8 mouse cellular contexts compared by ENCODE assay signal in the genomic region with DNA sequence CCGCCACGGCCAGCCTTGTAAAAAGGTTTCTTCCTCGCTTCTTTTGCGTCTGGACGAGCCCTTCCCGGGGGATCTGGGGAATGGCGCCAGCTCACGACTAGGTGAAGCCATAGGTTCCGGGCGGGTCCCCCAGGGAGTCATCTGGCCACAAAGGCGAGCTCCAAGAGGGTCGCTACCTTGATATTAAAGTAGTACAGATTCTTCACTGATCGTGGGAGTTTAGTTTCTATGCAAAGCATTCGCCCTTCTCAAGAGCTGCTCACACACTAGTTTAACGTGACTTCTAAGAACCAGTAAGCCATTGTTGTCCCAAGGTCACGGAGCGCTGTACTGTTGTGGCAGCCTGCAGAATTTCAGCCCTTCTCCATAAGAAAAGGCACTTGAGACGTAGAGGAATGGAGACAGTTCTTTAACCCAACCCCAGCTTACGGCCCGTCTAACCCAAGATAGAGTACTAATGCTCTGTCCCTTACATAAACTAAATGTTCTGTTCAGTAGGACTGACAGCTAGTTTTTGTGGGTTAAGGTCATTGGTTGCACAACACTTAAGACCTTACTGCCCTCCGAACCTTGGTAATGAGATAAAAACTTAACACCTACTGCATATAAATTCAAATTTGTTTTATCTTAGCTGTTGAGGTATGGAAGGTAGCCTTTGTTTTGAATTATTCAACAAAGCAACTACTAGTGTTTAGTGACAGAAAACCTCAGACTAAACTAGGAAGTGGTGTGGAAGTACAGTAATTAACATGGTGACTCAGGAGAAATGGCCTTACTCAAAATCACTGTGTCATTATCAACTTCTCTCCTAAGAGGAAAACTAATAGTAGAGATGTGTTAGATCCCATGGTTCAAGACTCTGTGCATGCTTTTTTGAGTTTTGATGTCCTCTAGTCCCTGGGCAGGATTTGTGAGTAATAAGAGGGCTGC. TPM values are rescaled to one million over a fixed set of nuclear protein-coding genes. Genes with fewer than 3 reads are reported as not detected.
DNase-seq lines count a peak whose midpoint lies in the region; ATAC-seq lines count a peak whose summit lies in the region.

No protein-coding gene starts in this region.

- intact Hi-C loops in left cerebral cortex, postnatal 25 days (cut with DNase I): loop anchor here (1.0 kb wide), 1 partner anchor 39 kb away; the partner anchor contains the start of gene Kras

- peaks cover 40% of the 10 kb centered on the region for H3K4me1 ChIP-seq in megakaryocyte, embryonic 14.5 days

- peak; percentile 4 for DNase-seq in embryo, embryonic 9.5 days (ENCODE audit: extremely low spot score)
- DNase-seq in embryo, embryonic 10.5 days (ENCODE audit: low spot score): no peak
- DNase-seq in 3T3-L1 (ENCODE audit: low read depth, low spot score): peak; percentile 66
- DNase-seq in adrenal gland, postnatal 36 days: peak; percentile 24 to 25
- no peak for DNase-seq in left cerebral cortex, postnatal 25 days (ENCODE audit: low spot score in 2 of 2)
- DNase-seq in urinary bladder, postnatal 10 days (ENCODE audit: low spot score): no peak

- H3K36me3 ChIP-seq in megakaryocyte, embryonic 14.5 days (replicated peaks; ENCODE audit: low read length): peaks cover 42% of the 10 kb centered on the region

- H3K9me3 ChIP-seq in megakaryocyte, embryonic 14.5 days: no peaks in the 10 kb centered on the region

- peak overlapping the region; percentile 95 for H3K4me3 ChIP-seq in megakaryocyte, embryonic 14.5 days (replicated peaks)

- peak; percentile 14 to 25; a peak in 2 of 4 replicates for ATAC-seq in hematopoietic stem cell, adult 5-6 weeks (replicated peaks in 1 of 2; ENCODE audit: insufficient read depth in 1 of 2, low FRiP score in 2 of 2, low TSS enrichment in 1 of 2, low read depth in 1 of 2, poor library complexity in 2 of 2, severe bottlenecking in 2 of 2)

- no peaks in the 10 kb centered on the region for H3K27me3 ChIP-seq in megakaryocyte, embryonic 14.5 days (replicated peaks)

RNA-seq across cellular contexts. Expression of gene Etfrf1, which starts 0.7 kb away (rescaled TPM):
- total RNA-seq in adrenal gland, postnatal 36 days (2021): 100 to 1,000 TPM in 1 of 2 experiments, 10 to 100 TPM in 1; 87.3 to 144 TPM
- 24.9 and 30.4 TPM in 2 replicates for total RNA-seq in hematopoietic stem cell, adult 5-6 weeks (2017)
- polyA plus RNA-seq in megakaryocyte, embryonic 14.5 days (2012; ENCODE audit: insufficient read depth, low replicate concordance): not detected in 2 replicates
- total RNA-seq in left cerebral cortex, postnatal 25 days (2021): 10 to 100 TPM; 20.6 to 21.7 TPM

RNA-seq across cellular contexts. Expression of gene Casc1, which starts 0.8 kb away (rescaled TPM):
- under 1 TPM; 0.33 to 0.63 TPM for total RNA-seq in adrenal gland, postnatal 36 days (2021)
- 0.69 and 3.4 TPM in 2 replicates for total RNA-seq in hematopoietic stem cell, adult 5-6 weeks (2017)
- 0.22 and 0.50 TPM in 2 replicates for polyA plus RNA-seq in megakaryocyte, embryonic 14.5 days (2012; ENCODE audit: insufficient read depth, low replicate concordance)
- 1 to 10 TPM; 1.3 to 1.5 TPM for total RNA-seq in left cerebral cortex, postnatal 25 days (2021)

RNA-seq across cellular contexts. Expression of gene Kras, which starts 38.4 kb away (rescaled TPM):
- 10 to 100 TPM; 41.9 to 54.2 TPM for total RNA-seq in adrenal gland, postnatal 36 days (2021)
- 30.1 and 40.3 TPM in 2 replicates for total RNA-seq in hematopoietic stem cell, adult 5-6 weeks (2017)
- polyA plus RNA-seq in megakaryocyte, embryonic 14.5 days (2012; ENCODE audit: insufficient read depth, low replicate concordance): 27.2 and 54.3 TPM in 2 replicates
- total RNA-seq in left cerebral cortex, postnatal 25 days (2021): 10 to 100 TPM; 79.2 to 84.0 TPM

Comparison
In these comparisons a context has a peak if more than half of its experiments do, and no peak if none do; other contexts are left out.
1. DNase-seq: peak in embryo, embryonic 9.5 days (single experiment), 3T3-L1 (single experiment) and adrenal gland, postnatal 36 days (2 of 2); none in embryo, embryonic 10.5 days (single experiment), left cerebral cortex, postnatal 25 days (0 of 2) and urinary bladder, postnatal 10 days (single experiment).